Mouse (Mus musculus) lung, embryonic 16.5 days (tissue): ENCODE measurements around the gene Ajuba. TPM values are rescaled to one million over a fixed set of nuclear protein-coding genes. Genes with fewer than 3 reads are reported as not detected.
A peak's percentile ranks its signal among the peaks of the same experiment; 100 is the strongest.

ENCODE experiments used
- ATAC-seq: fragments of 200-750 bp; cut with Nextera tagmentation; 2 replicates; pipeline ENCODE4 v1.8.0; 2017; ENCODE audit warnings: low read depth, mild to moderate bottlenecking, moderate library complexity
- H3K27ac ChIP-seq: fragments of 300-500 bp; sonication (generic); 2 replicates; pipeline ENCODE4 v1.5.1; 2014; ENCODE audit warnings: mild to moderate bottlenecking, control low read depth, low read length
- H3K27me3 ChIP-seq: fragments of 300-500 bp; sonication (generic); 2 replicates; pipeline ENCODE4 v1.6.1; 2014; ENCODE audit warnings: low read depth, low read length, mixed read lengths; ENCODE audit not compliant: control insufficient read depth, insufficient read depth
- H3K36me3 ChIP-seq: fragments of 300-500 bp; sonication (generic); 2 replicates; pipeline ENCODE4 v1.6.1; 2014; ENCODE audit warnings: low read length; ENCODE audit not compliant: control insufficient read depth, insufficient read depth
- H3K4me1 ChIP-seq: fragments of 300-500 bp; sonication (generic); replicated peaks from 2 replicates; pipeline ENCODE4 v1.6.1; 2014; ENCODE audit warnings: low read length, mixed read lengths; ENCODE audit not compliant: control insufficient read depth, insufficient read depth
- H3K4me2 ChIP-seq: fragments of 300-500 bp; sonication (generic); 2 replicates; pipeline ENCODE4 v1.6.1; 2014; ENCODE audit warnings: low read depth, low read length, control low read depth
- H3K4me3 ChIP-seq: fragments of 300-500 bp; sonication (generic); 2 replicates; pipeline ENCODE4 v1.5.1; 2014; ENCODE audit warnings: mild to moderate bottlenecking, low read length, control low read depth
- H3K9ac ChIP-seq: fragments of 300-500 bp; sonication (generic); 2 replicates; pipeline ENCODE4 v1.6.1; 2014; ENCODE audit warnings: low read length, control low read depth
- H3K9me3 ChIP-seq: fragments of 300-500 bp; sonication (generic); 2 replicates; pipeline ENCODE4 v1.6.1; 2016; ENCODE audit warnings: low read length; ENCODE audit not compliant: control insufficient read depth
- WGBS: fragments of 180-500 bp; shearing (Covaris S2); extraction: QIAGEN DNeasy Blood & Tissue Kit; methylation state at CpG from one replicate; pipeline ENCODE4 v1.1.7; 2014; 5-methylcytosine and 5-hydroxymethylcytosine counted together
- polyA plus RNA-seq: library from polyadenylated mRNA; unstranded; fragments of >200 nt; fragmentation: Nextera tagmentation; extraction: Ambion mirVana; gene quantifications from 2 replicates; pipeline ENCODE4 v1.2.1, GENCODE M21; 2015

The Ajuba gene
- polyA plus RNA-seq, 1 experiment from 2014 or later: 41.2 TPM

GRCm38 (mm10) chr14:54597084-54597483 lies 19.7 kb upstream of the Ajuba start:
- Histone ChIP-seq H3K4me2 (no peak overlapping the region), H3K27me3 (no peaks in the 10 kb centered on the region), H3K4me3 (no peak overlapping the region), H3K9ac (no peak overlapping the region), H3K27ac (no peak overlapping the region), H3K9me3 (no peaks in the 10 kb centered on the region), H3K36me3 (peaks cover 13% of the 10 kb centered on the region; the same call in 1 of the 2 replicates), H3K4me1 (peaks cover 4% of the 10 kb centered on the region; the same call in 1 of the 2 replicates)
- 73% methylated on average over 7 of the region's 7 CpGs for WGBS
- no peak for ATAC-seq

GRCm38 (mm10) chr14:54594631-54595414 lies 17.5 kb upstream of the Ajuba start:
- no peak overlapping the region for H3K4me2 ChIP-seq
- H3K4me1 ChIP-seq: peaks cover 4% of the 10 kb centered on the region; the same call in 1 of the 2 replicates
- no peaks in the 10 kb centered on the region for H3K27me3 ChIP-seq
- H3K9me3 ChIP-seq: no peaks in the 10 kb centered on the region
- 63% methylated on average over 28 of the region's 28 CpGs for WGBS
- H3K36me3 ChIP-seq: peaks cover 17% of the 10 kb centered on the region; the same call in 1 of the 2 replicates
- H3K9ac ChIP-seq: no peak overlapping the region
- no peak for ATAC-seq
- H3K27ac ChIP-seq: no peak overlapping the region
- no peak overlapping the region for H3K4me3 ChIP-seq

- Histone ChIP-seq H3K4me1 (peaks cover 4% of the 10 kb centered on the region; the same call in 1 of the 2 replicates), H3K4me3 (no peak overlapping the region), H3K9ac (no peak overlapping the region), H3K27me3 (no peaks in the 10 kb centered on the region), H3K4me2 (no peak overlapping the region), H3K36me3 (peaks cover 14% of the 10 kb centered on the region; the same call in 1 of the 2 replicates), H3K27ac (no peak overlapping the region), H3K9me3 (no peaks in the 10 kb centered on the region)
- no peak for ATAC-seq
- 90% methylated on average over 3 of the region's 3 CpGs for WGBS
These were observed 16.7 kb upstream of the Ajuba start for GRCm38 (mm10) chr14:54594055-54594454.

GRCm38 (mm10) chr14:54592319-54592934 lies 15.1 kb upstream of the Ajuba start:
- WGBS: 54% methylated on average over 10 of the region's 10 CpGs
- ATAC-seq: peak; percentile 41; the same call in 1 of the 2 replicates
- H3K27me3 ChIP-seq: no peaks in the 10 kb centered on the region
- peaks cover 4% of the 10 kb centered on the region; the same call in 1 of the 2 replicates for H3K4me1 ChIP-seq
- peak overlapping the region; percentile 49; the same call in 1 of the 2 replicates for H3K27ac ChIP-seq
- no peak overlapping the region for H3K4me2 ChIP-seq
- H3K9me3 ChIP-seq: no peaks in the 10 kb centered on the region
- peaks cover 13% of the 10 kb centered on the region; the same call in 1 of the 2 replicates for H3K36me3 ChIP-seq
- no peak overlapping the region for H3K4me3 ChIP-seq
- H3K9ac ChIP-seq: peak overlapping the region; percentile 36; the same call in 1 of the 2 replicates

GRCm38 (mm10) chr14:54591056-54591455 lies 13.7 kb upstream of the Ajuba start:
- Histone ChIP-seq H3K27ac (no peak overlapping the region), H3K9ac (no peak overlapping the region; the same call in 1 of the 2 replicates), H3K4me1 (peaks cover 4% of the 10 kb centered on the region; the same call in 1 of the 2 replicates), H3K36me3 (peaks cover 11% of the 10 kb centered on the region; the same call in 1 of the 2 replicates), H3K4me3 (no peak overlapping the region), H3K4me2 (no peak overlapping the region), H3K9me3 (no peaks in the 10 kb centered on the region), H3K27me3 (no peaks in the 10 kb centered on the region)
- no peak for ATAC-seq
- WGBS: 91% methylated on average over 16 of the region's 16 CpGs

GRCm38 (mm10) chr14:54583681-54584338 lies 6.5 kb upstream of the Ajuba start:
- Histone ChIP-seq H3K4me3 (no peak overlapping the region), H3K9me3 (no peaks in the 10 kb centered on the region), H3K4me1 (peaks cover 2% of the 10 kb centered on the region), H3K36me3 (peaks cover 3% of the 10 kb centered on the region; the same call in 1 of the 2 replicates), H3K27ac (no peak overlapping the region), H3K4me2 (no peak overlapping the region), H3K27me3 (no peaks in the 10 kb centered on the region), H3K9ac (no peak overlapping the region)
- 33% methylated on average over 7 of the region's 7 CpGs for WGBS
- ATAC-seq: peak; percentile 62

GRCm38 (mm10) chr14:54582536-54582935 lies 5.2 kb upstream of the Ajuba start:
- H3K27me3 ChIP-seq: no peaks in the 10 kb centered on the region
- H3K36me3 ChIP-seq: peaks cover 3% of the 10 kb centered on the region; the same call in 1 of the 2 replicates
- H3K9me3 ChIP-seq: no peaks in the 10 kb centered on the region
- no peak overlapping the region for H3K4me2 ChIP-seq
- H3K9ac ChIP-seq: no peak overlapping the region
- peaks cover 8% of the 10 kb centered on the region for H3K4me1 ChIP-seq
- H3K27ac ChIP-seq: no peak overlapping the region
- H3K4me3 ChIP-seq: no peak overlapping the region
- WGBS: 88% methylated on average over 9 of the region's 9 CpGs
- ATAC-seq: no peak

- no peak overlapping the region for H3K4me2 ChIP-seq
- no peak overlapping the region for H3K4me3 ChIP-seq
- H3K9me3 ChIP-seq: no peaks in the 10 kb centered on the region
- 74% methylated on average over 7 of the region's 7 CpGs for WGBS
- H3K9ac ChIP-seq: no peak overlapping the region
- ATAC-seq: no peak
- peaks cover 3% of the 10 kb centered on the region; the same call in 1 of the 2 replicates for H3K36me3 ChIP-seq
- no peaks in the 10 kb centered on the region for H3K27me3 ChIP-seq
- no peak overlapping the region for H3K27ac ChIP-seq
- peaks cover 14% of the 10 kb centered on the region for H3K4me1 ChIP-seq
These were observed 2.3 kb upstream of the Ajuba start for GRCm38 (mm10) chr14:54579638-54580037.

- no peaks in the 10 kb centered on the region for H3K27me3 ChIP-seq
- no peaks in the 10 kb centered on the region for H3K9me3 ChIP-seq
- peak overlapping the region; percentile 98 for H3K9ac ChIP-seq
- H3K36me3 ChIP-seq: peaks cover 2% of the 10 kb centered on the region; the same call in 1 of the 2 replicates
- WGBS: 1% methylated on average over 10 of the region's 10 CpGs
- peak; percentile 24; the same call in 1 of the 2 replicates for ATAC-seq
- peaks cover 30% of the 10 kb centered on the region for H3K4me1 ChIP-seq
- H3K4me2 ChIP-seq: peak overlapping the region; percentile 82
- H3K4me3 ChIP-seq: peak overlapping the region; percentile 94
- peak overlapping the region; percentile 96 for H3K27ac ChIP-seq
These were observed 705 bp upstream of the Ajuba start for GRCm38 (mm10) chr14:54578063-54578462.
